ENCODE assay signal across 8 mouse cellular contexts in genomic region chr11:117082353-117082934, GRCm38 (mm10). TPM values are rescaled to one million over a fixed set of nuclear protein-coding genes. Genes with fewer than 3 reads are reported as not detected.
A peak's percentile ranks its signal among the peaks of the same experiment; 100 is the strongest.
DNase-seq lines count a peak whose midpoint lies in the region; ATAC-seq and TF ChIP-seq lines count a peak whose summit lies in the region.

No protein-coding gene starts in this region.

- WGBS in hindbrain, embryonic 13.5 days: 77% methylated on average over 11 of the region's 11 CpGs
- 83% methylated on average over 11 of the region's 11 CpGs for WGBS in hindbrain, embryonic 16.5 days
- WGBS in heart, embryonic 11.5 days (ENCODE audit: insufficient replicate concordance): 56% methylated on average over 11 of the region's 11 CpGs
- 47% methylated on average over 11 of the region's 11 CpGs for WGBS in limb, embryonic 13.5 days

- in situ Hi-C loops in ES-E14 (cut with MboI; ENCODE audit: low sequenced_read_pairs in 2 of 2, unreplicated experiment in 2 of 2): no loop called here

- H3K9me3 ChIP-seq in hindbrain, embryonic 13.5 days: no peaks in the 10 kb centered on the region
- H3K9me3 ChIP-seq in hindbrain, embryonic 16.5 days (ENCODE audit: control insufficient read depth, low read length): no peaks in the 10 kb centered on the region
- H3K9me3 ChIP-seq in ES-E14 (ENCODE audit: control insufficient read depth, insufficient read depth, low read depth, low read length): no peaks in the 10 kb centered on the region
- no peaks in the 10 kb centered on the region for H3K9me3 ChIP-seq in heart, embryonic 11.5 days (replicated peaks; ENCODE audit: control insufficient read depth, low read length)
- no peaks in the 10 kb centered on the region for H3K9me3 ChIP-seq in limb, embryonic 13.5 days

- H3K36me3 ChIP-seq in hindbrain, embryonic 13.5 days: peaks cover 35% of the 10 kb centered on the region
- peaks cover 20% of the 10 kb centered on the region for H3K36me3 ChIP-seq in hindbrain, embryonic 16.5 days (ENCODE audit: control insufficient read depth, insufficient read depth, low read length)
- peaks cover 36% of the 10 kb centered on the region for H3K36me3 ChIP-seq in ES-E14 (ENCODE audit: control insufficient read depth, insufficient read depth, low read length, poor library complexity, severe bottlenecking)
- peaks cover 18% of the 10 kb centered on the region for H3K36me3 ChIP-seq in heart, embryonic 11.5 days (ENCODE audit: control insufficient read depth, insufficient read depth, low read length)
- H3K36me3 ChIP-seq in limb, embryonic 13.5 days: peaks cover 40% of the 10 kb centered on the region

- H3K27ac ChIP-seq in hindbrain, embryonic 13.5 days: 0 out of 2 replicates have a peak overlapping the region, but pooled peaks have one; percentile 35
- H3K27ac ChIP-seq in hindbrain, embryonic 16.5 days (ENCODE audit: low read depth, low read length): no peak overlapping the region
- peak overlapping the region; percentile 95 for H3K27ac ChIP-seq in ES-E14 (ENCODE audit: insufficient read depth, low read depth, low read length, poor library complexity, severe bottlenecking)
- peak overlapping the region; percentile 64 for H3K27ac ChIP-seq in heart, embryonic 11.5 days (ENCODE audit: low read depth, low read length)
- peak overlapping the region; percentile 55 for H3K27ac ChIP-seq in limb, embryonic 13.5 days

- no peaks in the 10 kb centered on the region for H3K27me3 ChIP-seq in hindbrain, embryonic 13.5 days
- H3K27me3 ChIP-seq in hindbrain, embryonic 16.5 days (replicated peaks; ENCODE audit: control insufficient read depth, insufficient read depth, low read length): no peaks in the 10 kb centered on the region
- no peaks in the 10 kb centered on the region for H3K27me3 ChIP-seq in heart, embryonic 11.5 days (ENCODE audit: control insufficient read depth, insufficient read depth, low read length)
- no peaks in the 10 kb centered on the region for H3K27me3 ChIP-seq in limb, embryonic 13.5 days

- H3K4me3 ChIP-seq in hindbrain, embryonic 13.5 days: no peak overlapping the region
- no peak overlapping the region for H3K4me3 ChIP-seq in hindbrain, embryonic 16.5 days (ENCODE audit: low read length)
- H3K4me3 ChIP-seq in ES-E14 (ENCODE audit: insufficient read depth in 1 of 2, low read depth in 1 of 2, low read length in 2 of 2, poor library complexity in 1 of 2, severe bottlenecking in 1 of 2): peak overlapping the region in 1 of 2 experiments; percentile 42; a peak in 3 of 4 replicates
- H3K4me3 ChIP-seq in heart, embryonic 11.5 days (ENCODE audit: low read depth, low read length): no peak overlapping the region
- H3K4me3 ChIP-seq in limb, embryonic 13.5 days: no peak overlapping the region

- no peak overlapping the region for H3K9ac ChIP-seq in hindbrain, embryonic 13.5 days
- H3K9ac ChIP-seq in hindbrain, embryonic 16.5 days (ENCODE audit: low read depth, low read length): no peak overlapping the region
- peak overlapping the region; percentile 67 for H3K9ac ChIP-seq in ES-E14 (ENCODE audit: insufficient read depth, low read depth, low read length, poor library complexity, severe bottlenecking)
- H3K9ac ChIP-seq in heart, embryonic 11.5 days (ENCODE audit: low read depth, low read length): peak overlapping the region; percentile 56; the same call in 1 of the 2 replicates
- H3K9ac ChIP-seq in limb, embryonic 13.5 days: no peak overlapping the region

- peaks cover 32% of the 10 kb centered on the region for H3K4me1 ChIP-seq in hindbrain, embryonic 13.5 days (replicated peaks)
- peaks cover 16% of the 10 kb centered on the region for H3K4me1 ChIP-seq in hindbrain, embryonic 16.5 days (ENCODE audit: control insufficient read depth, insufficient read depth, low read depth, low read length)
- H3K4me1 ChIP-seq in ES-E14 (ENCODE audit: control insufficient read depth in 2 of 2, insufficient read depth in 2 of 2, low read length in 2 of 2, poor library complexity in 1 of 2): peaks cover 5 to 33% of the 10 kb centered on the region in 2 experiments
- H3K4me1 ChIP-seq in heart, embryonic 11.5 days (ENCODE audit: control insufficient read depth, insufficient read depth, low read length): peaks cover 33% of the 10 kb centered on the region
- H3K4me1 ChIP-seq in limb, embryonic 13.5 days: peaks cover 30% of the 10 kb centered on the region

- no peak for ATAC-seq in hindbrain, embryonic 13.5 days (ENCODE audit: low FRiP score)
- ATAC-seq in hindbrain, embryonic 16.5 days: no peak
- no peak for ATAC-seq in heart, embryonic 11.5 days (replicated peaks; ENCODE audit: insufficient number of reproducible peaks, low FRiP score, low TSS enrichment)
- no peak for ATAC-seq in limb, embryonic 13.5 days (ENCODE audit: low FRiP score, low read depth)

- peak; percentile 83 for DNase-seq in ES-E14 (ENCODE audit: low read depth, low spot score)
- DNase-seq in cerebellum, adult 18-20 months: no peak
- DNase-seq in right cerebral cortex, postnatal 10 days (ENCODE audit: low spot score in 2 of 2): no peak
- DNase-seq in urinary bladder, postnatal 4 days (ENCODE audit: low spot score in 2 of 2): no peak

- no peak overlapping the region for H3K4me2 ChIP-seq in hindbrain, embryonic 13.5 days
- no peak overlapping the region for H3K4me2 ChIP-seq in hindbrain, embryonic 16.5 days (ENCODE audit: low read length)
- 0 out of 2 replicates have a peak overlapping the region, but pooled peaks have one; percentile 43 for H3K4me2 ChIP-seq in heart, embryonic 11.5 days
- no peak overlapping the region; the same call in 1 of the 2 replicates for H3K4me2 ChIP-seq in limb, embryonic 13.5 days (replicated peaks)

TF ChIP-seq in ES-E14, 5 proteins besides CTCF, POLR2A, EP300 and RAD21:
- peak; percentile 21; the same call in 1 of the 2 replicates for TF ChIP-seq CHD2 (IDR thresholded peaks at IDR 0.05; ENCODE audit: low read depth, low read length)
- no peak for TF ChIP-seq ZNF384 (IDR thresholded peaks at IDR 0.05; ENCODE audit: low read depth, low read length)

RNA-seq across cellular contexts. Expression of gene Sec14l1, which starts 32.5 kb away (rescaled TPM):
- polyA plus RNA-seq in hindbrain, embryonic 13.5 days (2015; fragmentation: Nextera tagmentation; extraction: Ambion mirVana): 63.3 and 65.9 TPM in 2 replicates
- 53.9 and 63.4 TPM in 2 replicates for polyA plus RNA-seq in hindbrain, embryonic 16.5 days (2015; fragmentation: Nextera tagmentation; extraction: Ambion mirVana)
- 36.7 and 43.6 TPM in 2 replicates for total RNA-seq in ES-E14 (2012; rRNA removed)
- polyA plus RNA-seq in heart, embryonic 11.5 days (2014; fragmentation: Nextera tagmentation; extraction: Ambion mirVana): 32.6 and 39.4 TPM in 2 replicates
- 61.2 and 65.4 TPM in 2 replicates for polyA plus RNA-seq in limb, embryonic 13.5 days (2015; fragmentation: Nextera tagmentation; extraction: Ambion mirVana)

Comparison
In these comparisons a context has a peak if more than half of its experiments do, and no peak if none do; other contexts are left out.
1. H3K9ac ChIP-seq: peak in ES-E14 (single experiment) and heart, embryonic 11.5 days (single experiment); none in hindbrain, embryonic 13.5 days (single experiment), hindbrain, embryonic 16.5 days (single experiment) and limb, embryonic 13.5 days (single experiment).